Mouse (Mus musculus): Measurements from ENCODE around the gene Gm38655.

DNA sequence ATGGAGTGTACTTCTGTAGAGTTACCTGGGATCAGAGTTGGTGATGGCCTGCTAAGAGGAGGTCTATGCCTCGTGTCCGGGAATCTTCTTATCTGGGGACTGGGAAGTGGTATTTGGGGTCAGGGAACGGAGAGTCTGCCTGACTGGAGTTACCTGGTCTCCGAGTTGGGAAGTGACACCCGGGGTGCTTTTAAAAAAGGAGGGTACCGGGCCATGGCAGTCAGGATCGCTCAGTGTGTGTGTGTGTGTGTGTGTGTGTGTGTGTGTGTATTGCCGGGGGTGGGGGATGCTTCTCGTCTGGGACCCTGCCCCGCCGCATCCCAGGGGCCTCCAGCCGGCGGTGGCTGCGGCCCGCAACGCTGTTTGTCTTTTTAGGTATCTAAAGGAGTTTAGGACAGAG, 13.8 kb upstream of the Gm38655 start:
- no peak for TF ChIP-seq CTCF (IDR thresholded peaks at IDR 0.05; ENCODE audit: extremely low read depth, insufficient read length, insufficient replicate concordance, low read depth, low read length)
- TF ChIP-seq POLR2A (IDR thresholded peaks at IDR 0.05; ENCODE audit: low read depth, low read length): no peak
